Mouse (Mus musculus) bone marrow macrophage, adult 2 months (primary cell): Measurements from ENCODE around the gene 1700008P02Rik.

Source experiments
- CTCF ChIP-seq: IDR thresholded peaks from 2 replicates; pipeline ENCODE4 v1.5.1; 2012; ENCODE audit warnings: low read depth, mild to moderate bottlenecking, low read length, moderate library complexity
- POLR2A ChIP-seq: IDR thresholded peaks from 2 replicates; pipeline ENCODE4 v1.6.1; 2012; ENCODE audit warnings: mild to moderate bottlenecking, low read depth, low read length, borderline replicate concordance

DNA sequence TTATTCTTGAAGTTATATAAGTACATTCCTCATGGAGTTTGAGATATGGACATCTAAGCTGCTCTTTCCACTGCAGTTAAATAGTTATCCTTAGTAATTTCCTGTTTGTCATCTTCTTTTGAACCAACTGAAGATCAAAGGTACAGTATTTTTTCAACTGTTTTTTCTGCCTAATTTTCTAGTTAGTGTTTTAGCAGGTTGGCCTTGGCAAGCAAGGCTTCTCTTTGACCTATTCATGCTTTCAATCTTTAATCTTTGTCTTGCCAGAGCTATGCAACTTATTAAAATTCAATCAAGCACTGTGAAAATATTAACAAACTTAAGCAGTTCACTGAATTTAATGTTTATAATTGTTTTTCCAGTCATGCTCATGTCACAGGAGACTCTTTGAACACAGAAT is 14.0 kb upstream of the 1700008P02Rik start:
- TF ChIP-seq POLR2A (no peak), CTCF (no peak)
